Mouse (Mus musculus) cerebellum, postnatal 4 days (tissue): ENCODE data around the gene Arnt.
"Not testable (repeated sequence)": the region's sequence is repeated elsewhere in the genome, so short reads cannot be mapped to it uniquely, and the experiment has no call there.

Experiments
- DNase-seq, 2 experiments: peaks; one replicate each; pipeline ENCODE4 v3.0.0; 2022; ENCODE audit warnings: low spot score in 2 of 2, mixed read lengths in 1 of 2

Arnt gene

GRCm38 (mm10) chr3:95526622-95527211 is 92.5 kb downstream of the Arnt start, which contains the start of gene Ctss:
Gene Ctss, plus strand, starts transcription at chr3:95526786.
- no peak for DNase-seq

- DNase-seq: no peak
These were observed 95.6 kb downstream of the Arnt start for GRCm38 (mm10) chr3:95529814-95530213.

- no peak for DNase-seq
These were observed 96.8 kb downstream of the Arnt start for GRCm38 (mm10) chr3:95531025-95531424.

GRCm38 (mm10) chr3:95533364-95533763 is 99.2 kb downstream of the Arnt start:
- DNase-seq: no peak

GRCm38 (mm10) chr3:95534927-95535326 is 100.7 kb downstream of the Arnt start:
- DNase-seq: no peak

- DNase-seq: no peak
These were observed 104.7 kb downstream of the Arnt start for GRCm38 (mm10) chr3:95538936-95539335.

GRCm38 (mm10) chr3:95539837-95540236 is 105.6 kb downstream of the Arnt start:
- no peak for DNase-seq

GRCm38 (mm10) chr3:95541186-95541585 is 107.0 kb downstream of the Arnt start:
- DNase-seq: not testable (repeated sequence)

- DNase-seq: no peak
These were observed 108.0 kb downstream of the Arnt start for GRCm38 (mm10) chr3:95542171-95542570.

- no peak for DNase-seq
These were observed 108.8 kb downstream of the Arnt start for GRCm38 (mm10) chr3:95542981-95543380.
